Mouse (Mus musculus) ES-Bruce4 (cell line): ENCODE measurements around the gene Maff. TPM values are rescaled to one million over a fixed set of nuclear protein-coding genes. Genes with fewer than 3 reads are reported as not detected.

ENCODE experiments used
- H3K27ac ChIP-seq: 2 replicates; pipeline ENCODE4 v1.5.1; 2012; ENCODE audit warnings: low read length, inconsistent platforms; ENCODE audit not compliant: insufficient read depth
- H3K27me3 ChIP-seq: 2 replicates; pipeline ENCODE4 v1.6.1; 2012; ENCODE audit warnings: mild to moderate bottlenecking, low read length, inconsistent platforms; ENCODE audit not compliant: control insufficient read depth, poor library complexity, insufficient read depth, severe bottlenecking
- H3K36me3 ChIP-seq: 2 replicates; pipeline ENCODE4 v1.6.1; 2012; ENCODE audit warnings: inconsistent platforms, mild to moderate bottlenecking, low read length, moderate library complexity; ENCODE audit not compliant: control insufficient read depth, poor library complexity, insufficient read depth, severe bottlenecking
- H3K4me1 ChIP-seq: one replicate; pipeline ENCODE4 v1.8.1; 2011; ENCODE audit warnings: low read length; ENCODE audit not compliant: control insufficient read depth, insufficient read depth
- H3K4me3 ChIP-seq: 2 replicates; pipeline ENCODE4 v1.5.1; 2011; ENCODE audit warnings: low read depth, mild to moderate bottlenecking, low read length
- H3K9ac ChIP-seq: 2 replicates; pipeline ENCODE4 v1.6.1; 2012; ENCODE audit warnings: low read depth, mild to moderate bottlenecking, inconsistent platforms; ENCODE audit not compliant: poor library complexity, severe bottlenecking
- H3K9me3 ChIP-seq: replicated peaks from 2 replicates; pipeline ENCODE4 v1.6.1; 2012; ENCODE audit warnings: mild to moderate bottlenecking, low read length, inconsistent platforms; ENCODE audit not compliant: control insufficient read depth, poor library complexity, insufficient read depth, severe bottlenecking
- CTCF ChIP-seq: IDR thresholded peaks from one replicate; pipeline ENCODE4 v1.8.1; 2011; ENCODE audit warnings: low read depth, low read length
- EP300 ChIP-seq: IDR thresholded peaks from 2 replicates; pipeline ENCODE4 v1.6.1; 2011; ENCODE audit warnings: low read depth, low read length; ENCODE audit not compliant: insufficient read depth
- POLR2A ChIP-seq: IDR thresholded peaks from one replicate; pipeline ENCODE4 v1.8.1; 2011; ENCODE audit warnings: low read length; ENCODE audit not compliant: insufficient read depth
- polyA plus RNA-seq: library from polyadenylated mRNA; stranded (reverse); fragments of >200 nt; gene quantifications from 2 replicates; pipeline ENCODE4 v1.2.4, GENCODE M21; 2011; ENCODE audit warnings: low read depth; ENCODE audit not compliant: missing spikeins, insufficient read depth, insufficient read length

The Maff gene
- polyA plus RNA-seq, 1 experiment: 12.3 TPM

GRCm38 (mm10) chr15:79381644-79382043 is 35.2 kb downstream of the Maff start:
- H3K4me1 ChIP-seq: no peaks in the 10 kb centered on the region
- H3K9ac ChIP-seq: no peak overlapping the region
- H3K27me3 ChIP-seq: no peaks in the 10 kb centered on the region
- TF ChIP-seq EP300 (no peak), CTCF (no peak), POLR2A (no peak)
- no peak overlapping the region for H3K27ac ChIP-seq
- H3K36me3 ChIP-seq: peaks cover 7% of the 10 kb centered on the region
- H3K9me3 ChIP-seq: no peaks in the 10 kb centered on the region
- no peak overlapping the region for H3K4me3 ChIP-seq

- Histone ChIP-seq H3K27me3 (no peaks in the 10 kb centered on the region), H3K4me3 (no peak overlapping the region), H3K27ac (no peak overlapping the region), H3K9me3 (no peaks in the 10 kb centered on the region), H3K36me3 (no peaks in the 10 kb centered on the region), H3K4me1 (peaks cover 1% of the 10 kb centered on the region), H3K9ac (no peak overlapping the region)
- no peak for TF ChIP-seq POLR2A
- TF ChIP-seq EP300: no peak
- no peak for TF ChIP-seq CTCF
Observed at GRCm38 (mm10) chr15:79387081-79387480, 40.7 kb downstream of the Maff start.

- H3K27me3 ChIP-seq: no peaks in the 10 kb centered on the region
- no peaks in the 10 kb centered on the region for H3K36me3 ChIP-seq
- TF ChIP-seq EP300 (no peak), CTCF (no peak), POLR2A (no peak)
- H3K9ac ChIP-seq: no peak overlapping the region
- H3K4me3 ChIP-seq: no peak overlapping the region
- H3K4me1 ChIP-seq: peaks cover 1% of the 10 kb centered on the region
- no peak overlapping the region for H3K27ac ChIP-seq
- H3K9me3 ChIP-seq: no peaks in the 10 kb centered on the region
Observed at GRCm38 (mm10) chr15:79387611-79388010, 41.2 kb downstream of the Maff start.

- H3K27ac ChIP-seq: no peak overlapping the region
- no peak overlapping the region for H3K9ac ChIP-seq
- H3K27me3 ChIP-seq: no peaks in the 10 kb centered on the region
- H3K4me3 ChIP-seq: no peak overlapping the region
- H3K36me3 ChIP-seq: no peaks in the 10 kb centered on the region
- TF ChIP-seq CTCF (no peak), POLR2A (no peak), EP300 (no peak)
- H3K4me1 ChIP-seq: peaks cover 1% of the 10 kb centered on the region
- H3K9me3 ChIP-seq: no peaks in the 10 kb centered on the region
Observed at GRCm38 (mm10) chr15:79388171-79388570, 41.8 kb downstream of the Maff start.

- Histone ChIP-seq H3K9me3 (no peaks in the 10 kb centered on the region), H3K4me1 (peaks cover 1% of the 10 kb centered on the region), H3K36me3 (no peaks in the 10 kb centered on the region), H3K27ac (no peak overlapping the region), H3K4me3 (no peak overlapping the region), H3K27me3 (no peaks in the 10 kb centered on the region), H3K9ac (no peak overlapping the region)
- no peak for TF ChIP-seq CTCF
- no peak for TF ChIP-seq POLR2A
Observed at GRCm38 (mm10) chr15:79390434-79390833, 44.0 kb downstream of the Maff start.

- TF ChIP-seq CTCF (no peak), EP300 (no peak), POLR2A (no peak)
- H3K27me3 ChIP-seq: no peaks in the 10 kb centered on the region
- no peaks in the 10 kb centered on the region for H3K9me3 ChIP-seq
- no peaks in the 10 kb centered on the region for H3K36me3 ChIP-seq
- H3K4me1 ChIP-seq: peaks cover 3% of the 10 kb centered on the region
- H3K9ac ChIP-seq: no peak overlapping the region
- H3K27ac ChIP-seq: no peak overlapping the region
- H3K4me3 ChIP-seq: no peak overlapping the region
Observed at GRCm38 (mm10) chr15:79391447-79392093, 45.1 kb downstream of the Maff start.
